Mouse (Mus musculus): Measurements from ENCODE around the gene Jun.

Jun gene

GRCm38 (mm10) chr4:95074319-95074718, 22.3 kb upstream of the Jun start:
- no peak for DNase-seq (ENCODE audit: low read depth in 1 of 2, low spot score in 2 of 2)

GRCm38 (mm10) chr4:95073214-95073750, 21.3 kb upstream of the Jun start:
- no peak for DNase-seq (ENCODE audit: low read depth in 1 of 2, low spot score in 2 of 2)

GRCm38 (mm10) chr4:95070407-95070806, 18.4 kb upstream of the Jun start:
- DNase-seq (ENCODE audit: low read depth in 1 of 2, low spot score in 2 of 2), result no peak

GRCm38 (mm10) chr4:95068045-95068948, 16.3 kb upstream of the Jun start:
- DNase-seq (ENCODE audit: low read depth in 1 of 2, low spot score in 2 of 2), result no peak

- no peak for DNase-seq (ENCODE audit: low read depth in 1 of 2, low spot score in 2 of 2)
These were observed 11.7 kb upstream of the Jun start for GRCm38 (mm10) chr4:95063609-95064210.

GRCm38 (mm10) chr4:95062873-95063272, 10.9 kb upstream of the Jun start:
- DNase-seq (ENCODE audit: low read depth in 1 of 2, low spot score in 2 of 2), result no peak

GRCm38 (mm10) chr4:95057264-95057663, 5.2 kb upstream of the Jun start:
- DNase-seq (ENCODE audit: low read depth in 1 of 2, low spot score in 2 of 2), result no peak

GRCm38 (mm10) chr4:95055276-95055675, 3.3 kb upstream of the Jun start:
- no peak for DNase-seq (ENCODE audit: low read depth in 1 of 2, low spot score in 2 of 2)

GRCm38 (mm10) chr4:95054336-95054735, 2.3 kb upstream of the Jun start:
- DNase-seq (ENCODE audit: low read depth in 1 of 2, low spot score in 2 of 2), result no peak

GRCm38 (mm10) chr4:95053791-95054117, 1.7 kb upstream of the Jun start:
- peak in 1 of 2 experiments; percentile 14 for DNase-seq (ENCODE audit: low read depth in 1 of 2, low spot score in 2 of 2)

GRCm38 (mm10) chr4:95053041-95053790, 1.2 kb upstream of the Jun start:
- peak; percentile 70 to 87 for DNase-seq (ENCODE audit: low read depth in 1 of 2, low spot score in 2 of 2)

- DNase-seq (ENCODE audit: low read depth in 1 of 2, low spot score in 2 of 2), result peak in 1 of 2 experiments; percentile 18
These were observed 631 bp downstream of the Jun start for GRCm38 (mm10) chr4:95051311-95051871.

- DNase-seq (ENCODE audit: low read depth in 1 of 2, low spot score in 2 of 2), result peak in 1 of 2 experiments; percentile 37
These were observed 1.3 kb downstream of the Jun start for GRCm38 (mm10) chr4:95050518-95051278.

GRCm38 (mm10) chr4:95049884-95050517, 2.0 kb downstream of the Jun start:
- peak; percentile 38 to 51 for DNase-seq (ENCODE audit: low read depth in 1 of 2, low spot score in 2 of 2)

GRCm38 (mm10) chr4:95049153-95049552, 2.9 kb downstream of the Jun start:
- DNase-seq (ENCODE audit: low read depth in 1 of 2, low spot score in 2 of 2), result peak; percentile 10 to 17

GRCm38 (mm10) chr4:95048731-95049100, 3.3 kb downstream of the Jun start:
- no peak for DNase-seq (ENCODE audit: low read depth in 1 of 2, low spot score in 2 of 2)

- peak in 1 of 2 experiments; percentile 7 for DNase-seq (ENCODE audit: low read depth in 1 of 2, low spot score in 2 of 2)
These were observed 3.8 kb downstream of the Jun start for GRCm38 (mm10) chr4:95048021-95048730.

- no peak for DNase-seq (ENCODE audit: low read depth in 1 of 2, low spot score in 2 of 2)
These were observed 6.9 kb downstream of the Jun start for GRCm38 (mm10) chr4:95045133-95045532.

- no peak for DNase-seq (ENCODE audit: low read depth in 1 of 2, low spot score in 2 of 2)
These were observed 7.3 kb downstream of the Jun start for GRCm38 (mm10) chr4:95044721-95045120.
